Mouse (Mus musculus): ENCODE data around the gene Miox. TPM values are rescaled to one million over a fixed set of nuclear protein-coding genes. Genes with fewer than 3 reads are reported as not detected.

Miox gene
- polyA plus RNA-seq, 1 experiment from 2014 or later = not detected

DNA sequence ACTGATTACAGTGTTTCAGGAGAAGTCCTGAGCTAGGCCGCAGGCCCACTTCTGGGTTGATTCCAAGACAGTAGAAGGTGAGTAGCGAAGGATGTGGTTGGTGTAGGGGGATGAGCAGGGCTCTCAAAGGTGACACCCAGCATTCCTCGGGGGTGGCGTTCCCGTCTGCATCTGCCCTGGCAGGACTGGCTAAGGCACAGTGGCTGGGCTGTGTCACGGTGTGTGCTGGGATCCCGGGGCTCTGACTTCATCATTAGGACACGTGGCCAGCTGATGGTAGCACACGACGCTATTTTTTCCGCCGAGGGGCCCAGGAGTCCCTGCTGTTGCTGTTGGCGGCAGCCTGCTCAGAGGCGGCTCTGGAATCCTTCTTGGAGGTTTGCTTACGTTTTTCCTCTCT lies 17.1 kb downstream of the Miox start:
- Histone ChIP-seq H3K4me2 (ENCODE audit: low read depth, low read length) (no peak overlapping the region), H3K27ac (replicated peaks; ENCODE audit: low read depth, low read length) (no peak overlapping the region), H3K4me1 (ENCODE audit: control insufficient read depth, insufficient read depth, low read length) (peaks cover 10% of the 10 kb centered on the region), H3K27me3 (replicated peaks; ENCODE audit: control insufficient read depth, insufficient read depth, low read length) (no peaks in the 10 kb centered on the region), H3K9me3 (ENCODE audit: control insufficient read depth, low read length) (no peaks in the 10 kb centered on the region), H3K36me3 (ENCODE audit: control insufficient read depth, insufficient read depth, low read length) (peaks cover 44% of the 10 kb centered on the region), H3K9ac (ENCODE audit: low read depth, low read length) (no peak overlapping the region), H3K4me3 (ENCODE audit: low read depth, low read length) (no peak overlapping the region)
- no peak for ATAC-seq (ENCODE audit: low read depth)
- WGBS = 89% methylated on average over 13 of the region's 15 CpGs
- no peak for DNase-seq (ENCODE audit: low spot score)

DNA sequence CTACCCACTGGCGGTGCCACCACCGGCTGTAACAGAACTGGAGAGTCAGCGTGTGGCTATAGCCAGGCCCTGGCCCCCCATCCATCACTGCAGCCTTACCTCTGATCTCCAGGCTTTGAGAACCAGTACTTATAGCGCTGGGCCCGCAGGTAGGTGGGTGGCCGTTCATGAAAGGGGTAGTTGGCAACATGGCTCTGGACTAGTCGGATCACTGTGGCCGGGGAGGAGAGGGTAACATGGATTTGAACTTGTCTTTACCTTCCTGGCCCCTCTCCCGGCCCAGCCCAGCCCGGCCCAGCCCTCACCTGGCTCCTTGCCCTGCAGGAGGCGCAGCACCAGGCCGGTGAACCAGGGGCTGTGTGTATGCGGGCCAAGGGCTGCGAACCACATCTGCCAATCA lies 17.9 kb downstream of the Miox start:
- no peak for DNase-seq (ENCODE audit: low spot score)
- no peak overlapping the region for H3K9ac ChIP-seq (ENCODE audit: low read depth, low read length)
- ATAC-seq (ENCODE audit: low read depth) = no peak
- no peaks in the 10 kb centered on the region for H3K9me3 ChIP-seq (ENCODE audit: control insufficient read depth, low read length)
- no peak overlapping the region for H3K4me2 ChIP-seq (ENCODE audit: low read depth, low read length)
- H3K4me3 ChIP-seq (ENCODE audit: low read depth, low read length) = no peak overlapping the region
- WGBS = 95% methylated on average over 14 of the region's 14 CpGs
- H3K27ac ChIP-seq (replicated peaks; ENCODE audit: low read depth, low read length) = no peak overlapping the region
- H3K27me3 ChIP-seq (replicated peaks; ENCODE audit: control insufficient read depth, insufficient read depth, low read length) = no peaks in the 10 kb centered on the region
- peaks cover 13% of the 10 kb centered on the region for H3K4me1 ChIP-seq (ENCODE audit: control insufficient read depth, insufficient read depth, low read length)
- peaks cover 44% of the 10 kb centered on the region for H3K36me3 ChIP-seq (ENCODE audit: control insufficient read depth, insufficient read depth, low read length)

DNA sequence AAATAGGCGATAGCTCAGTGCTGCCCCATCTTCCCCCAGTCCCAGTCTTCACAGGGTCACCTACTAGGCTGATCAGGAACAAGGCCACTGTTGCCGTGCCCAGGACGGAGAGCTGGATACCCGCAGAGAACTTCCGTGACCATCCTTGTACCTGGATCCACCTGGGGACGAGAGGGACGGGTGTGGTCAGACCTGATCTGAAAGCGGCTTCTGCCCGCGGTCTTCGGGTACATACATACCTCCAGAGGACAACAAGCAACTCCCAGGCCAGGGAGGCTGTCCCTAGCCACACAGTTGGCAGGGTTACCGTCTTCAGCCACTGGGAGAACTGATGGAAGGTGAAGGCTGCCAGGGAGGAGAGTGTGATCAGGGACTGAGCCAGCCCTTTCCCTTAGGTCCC lies 18.6 kb downstream of the Miox start:
- DNase-seq (ENCODE audit: low spot score) (no peak), ATAC-seq (ENCODE audit: low read depth) (no peak)
- H3K36me3 ChIP-seq (ENCODE audit: control insufficient read depth, insufficient read depth, low read length) = peaks cover 44% of the 10 kb centered on the region
- WGBS = 96% methylated on average over 12 of the region's 12 CpGs
- no peak overlapping the region for H3K27ac ChIP-seq (replicated peaks; ENCODE audit: low read depth, low read length)
- H3K27me3 ChIP-seq (replicated peaks; ENCODE audit: control insufficient read depth, insufficient read depth, low read length) = no peaks in the 10 kb centered on the region
- peaks cover 16% of the 10 kb centered on the region for H3K4me1 ChIP-seq (ENCODE audit: control insufficient read depth, insufficient read depth, low read length)
- no peak overlapping the region for H3K4me3 ChIP-seq (ENCODE audit: low read depth, low read length)
- H3K4me2 ChIP-seq (ENCODE audit: low read depth, low read length) = no peak overlapping the region
- no peaks in the 10 kb centered on the region for H3K9me3 ChIP-seq (ENCODE audit: control insufficient read depth, low read length)
- no peak overlapping the region for H3K9ac ChIP-seq (ENCODE audit: low read depth, low read length)

DNA sequence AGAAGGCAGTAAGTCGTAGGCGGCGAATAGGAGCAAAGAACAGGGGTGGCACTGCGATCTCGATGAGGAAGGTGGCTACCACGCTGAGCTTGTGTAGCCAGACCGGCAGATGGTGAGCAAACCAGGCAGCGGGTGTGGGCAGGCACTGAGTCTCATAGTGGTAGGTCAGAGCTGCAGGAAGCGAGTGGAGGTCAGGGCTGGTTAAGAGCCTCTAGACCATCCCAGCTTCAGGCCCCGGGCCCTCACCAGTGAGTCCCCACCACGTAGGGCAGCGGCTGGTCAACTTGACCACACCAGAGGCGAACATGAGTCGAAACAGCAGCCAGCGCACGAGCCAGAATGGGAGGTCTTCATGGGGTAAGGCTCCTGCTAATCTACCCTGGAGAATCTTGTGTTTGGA lies 19.6 kb downstream of the Miox start:
- Histone ChIP-seq H3K27me3 (replicated peaks; ENCODE audit: control insufficient read depth, insufficient read depth, low read length) (no peaks in the 10 kb centered on the region), H3K27ac (replicated peaks; ENCODE audit: low read depth, low read length) (no peak overlapping the region), H3K4me2 (ENCODE audit: low read depth, low read length) (peak overlapping the region; percentile 86), H3K4me3 (ENCODE audit: low read depth, low read length) (no peak overlapping the region), H3K4me1 (ENCODE audit: control insufficient read depth, insufficient read depth, low read length) (peaks cover 16% of the 10 kb centered on the region), H3K9ac (ENCODE audit: low read depth, low read length) (peak overlapping the region; percentile 90; the same call in 1 of the 2 replicates), H3K36me3 (ENCODE audit: control insufficient read depth, insufficient read depth, low read length) (peaks cover 50% of the 10 kb centered on the region), H3K9me3 (ENCODE audit: control insufficient read depth, low read length) (no peaks in the 10 kb centered on the region)
- ATAC-seq (ENCODE audit: low read depth) = no peak
- DNase-seq (ENCODE audit: low spot score) = no peak
- 93% methylated on average over 16 of the region's 16 CpGs for WGBS

DNA sequence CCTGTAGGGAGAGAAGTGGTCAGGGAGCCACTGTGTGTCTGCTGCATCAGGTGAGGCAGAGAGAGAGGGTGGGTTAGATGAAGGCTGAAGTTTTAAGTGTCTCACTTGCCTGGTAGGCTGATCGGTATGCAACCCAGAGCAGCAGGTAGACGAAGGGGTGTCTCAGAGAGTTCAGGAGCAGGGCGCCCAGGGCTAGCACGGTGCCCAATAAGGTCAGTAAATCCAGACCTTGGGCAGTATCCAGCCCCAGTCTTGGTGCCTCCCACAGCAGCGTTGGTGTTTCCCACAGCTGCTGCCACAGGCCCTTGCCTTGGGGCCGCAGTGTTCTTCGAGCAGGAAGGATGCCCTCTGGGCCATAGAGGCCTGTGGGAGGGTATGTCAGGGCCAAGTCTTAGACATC lies 20.3 kb downstream of the Miox start:
- Histone ChIP-seq H3K27me3 (replicated peaks; ENCODE audit: control insufficient read depth, insufficient read depth, low read length) (no peaks in the 10 kb centered on the region), H3K9me3 (ENCODE audit: control insufficient read depth, low read length) (no peaks in the 10 kb centered on the region), H3K9ac (ENCODE audit: low read depth, low read length) (peak overlapping the region; percentile 90), H3K27ac (replicated peaks; ENCODE audit: low read depth, low read length) (no peak overlapping the region), H3K36me3 (ENCODE audit: control insufficient read depth, insufficient read depth, low read length) (peaks cover 51% of the 10 kb centered on the region), H3K4me3 (ENCODE audit: low read depth, low read length) (peak overlapping the region; percentile 86), H3K4me2 (ENCODE audit: low read depth, low read length) (peak overlapping the region; percentile 86), H3K4me1 (ENCODE audit: control insufficient read depth, insufficient read depth, low read length) (peaks cover 16% of the 10 kb centered on the region)
- 66% methylated on average over 6 of the region's 7 CpGs for WGBS
- DNase-seq (ENCODE audit: low spot score) = no peak
- ATAC-seq (ENCODE audit: low read depth) = no peak

DNA sequence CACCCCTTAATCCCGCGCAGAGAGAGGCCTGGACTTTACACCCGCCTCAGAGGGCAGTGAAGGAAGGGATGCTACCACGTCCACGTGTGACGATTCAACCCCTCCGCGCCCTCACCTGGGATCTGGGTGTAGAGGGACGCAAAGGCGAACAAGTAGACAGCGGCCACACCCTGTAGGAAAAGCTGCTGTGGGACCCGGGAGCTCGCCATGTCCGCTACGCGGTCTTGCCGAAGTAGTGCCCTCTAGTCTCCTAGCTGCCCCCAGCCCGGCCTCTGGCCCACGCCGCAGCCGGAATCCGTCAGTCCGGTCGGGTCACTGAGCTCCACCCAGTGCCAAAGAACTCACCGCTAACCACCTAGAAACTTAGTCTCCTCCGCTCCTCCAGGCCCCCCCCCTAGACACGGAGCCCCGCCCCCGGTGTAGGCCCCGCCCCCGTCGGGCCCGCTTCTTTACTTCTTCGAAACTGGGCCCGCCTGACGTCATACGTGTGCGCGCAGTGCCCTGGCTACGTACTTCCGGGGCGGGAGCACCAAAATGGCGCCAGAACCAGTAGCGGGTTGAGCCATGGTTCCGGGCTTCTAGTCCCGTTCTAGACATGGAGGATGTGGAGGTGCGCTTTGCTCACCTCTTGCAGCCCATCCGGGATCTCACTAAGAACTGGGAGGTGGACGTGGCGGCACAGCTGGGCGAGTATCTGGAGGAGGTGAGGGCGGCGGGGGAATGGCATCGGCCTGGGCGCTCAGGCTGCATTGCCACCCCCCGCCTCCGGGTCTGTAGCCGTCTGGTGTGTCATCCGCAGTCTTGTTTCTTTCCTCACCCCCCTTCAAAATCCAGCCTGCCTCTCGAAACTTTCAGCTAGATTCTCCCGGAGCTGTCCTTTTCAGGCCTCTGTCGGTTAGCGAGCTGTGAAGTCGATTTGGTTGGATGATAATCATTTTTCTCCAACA lies 21.3 kb downstream of the Miox start, which contains the start of the genes Lmf2 and Ncaph2:
Gene Lmf2, minus strand, starts transcription at position 419 of the 947 bp plus-strand sequence.
Gene Ncaph2, plus strand, starts transcription at position 479 of the 947 bp plus-strand sequence.
- peak within 1 kb of the TSS; percentile 86 for H3K4me3 ChIP-seq (ENCODE audit: low read depth, low read length)
- peak within 1 kb of the TSS; percentile 96 for H3K27ac ChIP-seq (replicated peaks; ENCODE audit: low read depth, low read length)
- peaks cover 53% of the 10 kb centered on the region for H3K36me3 ChIP-seq (ENCODE audit: control insufficient read depth, insufficient read depth, low read length)
- H3K4me1 ChIP-seq (ENCODE audit: control insufficient read depth, insufficient read depth, low read length) = peaks cover 16% of the 10 kb centered on the region
- peak within 1 kb of the TSS; percentile 90 for H3K9ac ChIP-seq (ENCODE audit: low read depth, low read length)
- peak; percentile 98 for DNase-seq (ENCODE audit: low spot score)
- WGBS = under 1% methylated on average over 48 of the region's 64 CpGs
- no peaks in the 10 kb centered on the region for H3K27me3 ChIP-seq (replicated peaks; ENCODE audit: control insufficient read depth, insufficient read depth, low read length)
- H3K9me3 ChIP-seq (ENCODE audit: control insufficient read depth, low read length) = no peaks in the 10 kb centered on the region
- peak; percentile 91 for ATAC-seq (ENCODE audit: low read depth)
- peak within 1 kb of the TSS; percentile 86 for H3K4me2 ChIP-seq (ENCODE audit: low read depth, low read length)

DNA sequence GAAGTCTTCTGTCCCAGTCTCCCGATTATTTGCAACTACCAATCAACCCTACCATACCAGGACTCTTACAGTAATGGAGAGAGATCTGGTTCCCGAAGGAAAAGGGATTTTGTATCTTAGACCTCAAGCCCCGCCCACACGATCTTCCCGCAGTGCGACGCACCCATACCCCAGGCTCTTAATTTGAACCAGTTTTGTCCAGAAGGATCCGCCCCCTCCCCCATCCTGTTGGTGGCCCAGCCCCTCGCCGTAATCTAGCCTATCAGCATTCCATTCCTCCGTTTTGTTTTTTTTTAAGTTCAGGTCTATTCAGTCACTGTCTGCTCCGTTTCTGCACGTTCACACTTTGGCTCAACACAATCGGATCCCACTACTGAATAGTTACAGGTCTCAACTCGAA lies 22.2 kb downstream of the Miox start:
- Histone ChIP-seq H3K4me3 (ENCODE audit: low read depth, low read length) (peak overlapping the region; percentile 86), H3K4me1 (ENCODE audit: control insufficient read depth, insufficient read depth, low read length) (peaks cover 16% of the 10 kb centered on the region), H3K27ac (replicated peaks; ENCODE audit: low read depth, low read length) (peak overlapping the region; percentile 96), H3K9me3 (ENCODE audit: control insufficient read depth, low read length) (no peaks in the 10 kb centered on the region), H3K4me2 (ENCODE audit: low read depth, low read length) (peak overlapping the region; percentile 86), H3K36me3 (ENCODE audit: control insufficient read depth, insufficient read depth, low read length) (peaks cover 53% of the 10 kb centered on the region), H3K27me3 (replicated peaks; ENCODE audit: control insufficient read depth, insufficient read depth, low read length) (no peaks in the 10 kb centered on the region), H3K9ac (ENCODE audit: low read depth, low read length) (peak overlapping the region; percentile 90)
- ATAC-seq (ENCODE audit: low read depth) = peak; percentile 77
- DNase-seq (ENCODE audit: low spot score) = peak; percentile 97
- WGBS = under 1% methylated on average over 15 of the region's 15 CpGs

DNA sequence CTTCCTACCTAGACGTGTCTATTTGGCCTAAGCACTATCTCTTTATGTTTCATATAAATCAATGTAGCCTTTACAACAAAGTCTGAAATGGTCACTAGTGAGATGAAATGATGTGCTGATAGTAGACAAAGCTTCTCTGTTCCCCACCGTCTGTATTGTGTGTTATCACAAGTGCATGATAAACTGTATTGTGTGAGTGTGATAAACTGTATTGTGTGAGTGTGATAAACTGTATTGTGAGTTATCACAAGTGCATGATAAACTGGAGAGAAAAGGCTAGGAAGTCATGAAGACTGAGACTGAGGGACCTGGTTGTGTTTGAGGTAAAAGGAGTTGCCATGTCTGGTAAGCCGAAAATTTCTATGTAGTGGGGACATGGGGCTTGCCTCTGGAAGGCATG lies 24.6 kb downstream of the Miox start:
- Histone ChIP-seq H3K9me3 (ENCODE audit: control insufficient read depth, low read length) (no peaks in the 10 kb centered on the region), H3K36me3 (ENCODE audit: control insufficient read depth, insufficient read depth, low read length) (peaks cover 51% of the 10 kb centered on the region), H3K27me3 (replicated peaks; ENCODE audit: control insufficient read depth, insufficient read depth, low read length) (no peaks in the 10 kb centered on the region), H3K4me2 (ENCODE audit: low read depth, low read length) (no peak overlapping the region), H3K4me3 (ENCODE audit: low read depth, low read length) (no peak overlapping the region), H3K4me1 (ENCODE audit: control insufficient read depth, insufficient read depth, low read length) (peaks cover 16% of the 10 kb centered on the region), H3K9ac (ENCODE audit: low read depth, low read length) (no peak overlapping the region), H3K27ac (replicated peaks; ENCODE audit: low read depth, low read length) (no peak overlapping the region)
- 88% methylated on average over 3 of the region's 3 CpGs for WGBS
- ATAC-seq (ENCODE audit: low read depth) (no peak), DNase-seq (ENCODE audit: low spot score) (no peak)
